Mouse (Mus musculus) spleen, adult 2 months (tissue): Measurements from ENCODE around the gene Cfap69. TPM values are rescaled to one million over a fixed set of nuclear protein-coding genes. Genes with fewer than 3 reads are reported as not detected.

Experiments used
- DNase-seq, 2 experiments: peaks; one replicate each; pipeline versions ENCODE4 v3.0.0 to v3.0.0-alpha.2; 2012 to 2021; ENCODE audit warnings: low spot score in 2 of 2, low read depth in 1 of 2
- H3K27ac ChIP-seq: fragments of 200-500 bp; 2 replicates; pipeline ENCODE4 v1.5.1; 2012; ENCODE audit warnings: low read length, inconsistent platforms; ENCODE audit not compliant: insufficient read depth
- H3K27me3 ChIP-seq: fragments of 200-500 bp; 2 replicates; pipeline ENCODE4 v1.6.1; 2012; ENCODE audit warnings: mild to moderate bottlenecking, moderate library complexity, low read length, inconsistent platforms; ENCODE audit not compliant: control insufficient read depth, insufficient read depth
- H3K36me3 ChIP-seq: fragments of 200-500 bp; 2 replicates; pipeline ENCODE4 v1.6.1; 2012; ENCODE audit warnings: mild to moderate bottlenecking, low read length, inconsistent platforms; ENCODE audit not compliant: control insufficient read depth, insufficient read depth
- H3K4me1 ChIP-seq: fragments of 200-500 bp; 2 replicates; pipeline ENCODE4 v1.6.1; 2011; ENCODE audit warnings: inconsistent platforms; ENCODE audit not compliant: control insufficient read depth, insufficient read depth, insufficient read length
- H3K4me3 ChIP-seq: fragments of 200-500 bp; 2 replicates; pipeline ENCODE4 v1.5.1; 2011; ENCODE audit warnings: mild to moderate bottlenecking, inconsistent platforms; ENCODE audit not compliant: insufficient read depth, insufficient read length; ENCODE audit errors: extremely low read depth
- CTCF ChIP-seq: fragments of 200-500 bp; IDR thresholded peaks from 2 replicates; pipeline ENCODE4 v1.5.1; 2011; ENCODE audit warnings: mild to moderate bottlenecking, inconsistent platforms; ENCODE audit not compliant: insufficient read depth, insufficient read length, insufficient replicate concordance; ENCODE audit errors: extremely low read depth
- POLR2A ChIP-seq: fragments of 200-500 bp; IDR thresholded peaks from 2 replicates; pipeline ENCODE4 v1.6.1; 2011; ENCODE audit warnings: low read depth, low read length, inconsistent platforms
- WGBS: fragments of 180-500 bp; shearing (Covaris S2); methylation state at CpG from one replicate; pipeline ENCODE4 v1.1.7; 2018; 5-methylcytosine and 5-hydroxymethylcytosine counted together
- polyA plus RNA-seq: library from polyadenylated mRNA; depleted of rRNA; stranded (reverse); fragments of >200 nt; gene quantifications from 2 replicates; pipeline ENCODE4 v1.2.3, GENCODE M21; 2012

The Cfap69 gene
- polyA plus RNA-seq, 1 experiment, result 0.06 TPM

- H3K36me3 ChIP-seq, result no peaks in the 10 kb centered on the region
- no peaks in the 10 kb centered on the region for H3K4me1 ChIP-seq
- H3K4me3 ChIP-seq, result no peak overlapping the region
- no peak overlapping the region for H3K27ac ChIP-seq
- peaks cover 8% of the 10 kb centered on the region; the same call in 1 of the 2 replicates for H3K27me3 ChIP-seq
- TF ChIP-seq CTCF (no peak), POLR2A (no peak)
- no peak for DNase-seq
- WGBS, result 93% methylated on average over 5 of the region's 5 CpGs
These were observed 31.4 kb upstream of the Cfap69 start for GRCm38 (mm10) chr5:5695401-5695942.

- TF ChIP-seq POLR2A (no peak), CTCF (no peak)
- Histone ChIP-seq H3K4me3 (peak within 1 kb of the TSS; percentile 27; the same call in 1 of the 2 replicates), H3K27ac (no peak within 1 kb of the TSS), H3K36me3 (no peaks in the 10 kb centered on the region), H3K27me3 (peaks cover 8% of the 10 kb centered on the region; the same call in 1 of the 2 replicates), H3K4me1 (no peaks in the 10 kb centered on the region)
- DNase-seq, result no peak
- WGBS, result 3% methylated on average over 63 of the region's 66 CpGs
These were observed 30.1 kb upstream of the Cfap69 start, which contains the start of gene Steap2 for GRCm38 (mm10) chr5:5693956-5694653. TSS of gene Steap2 (minus strand) at chr5:5694578.

GRCm38 (mm10) chr5:5693541-5693955 is 29.5 kb upstream of the Cfap69 start:
- DNase-seq, result no peak
- Histone ChIP-seq H3K27me3 (peaks cover 8% of the 10 kb centered on the region; the same call in 1 of the 2 replicates), H3K4me1 (no peaks in the 10 kb centered on the region), H3K27ac (no peak overlapping the region), H3K36me3 (no peaks in the 10 kb centered on the region), H3K4me3 (peak overlapping the region; percentile 27; the same call in 1 of the 2 replicates)
- TF ChIP-seq POLR2A (no peak), CTCF (no peak)
- 3% methylated on average over 28 of the region's 29 CpGs for WGBS

GRCm38 (mm10) chr5:5692167-5692738 is 28.2 kb upstream of the Cfap69 start:
- TF ChIP-seq CTCF, result no peak
- TF ChIP-seq POLR2A, result no peak
- Histone ChIP-seq H3K27ac (no peak overlapping the region), H3K36me3 (no peaks in the 10 kb centered on the region), H3K4me3 (no peak overlapping the region), H3K27me3 (peaks cover 8% of the 10 kb centered on the region; the same call in 1 of the 2 replicates), H3K4me1 (no peaks in the 10 kb centered on the region)
- WGBS, result 73% methylated on average over 4 of the region's 4 CpGs
- DNase-seq, result no peak

GRCm38 (mm10) chr5:5688945-5689540 is 25.0 kb upstream of the Cfap69 start:
- no peak for DNase-seq
- whole genome bisulfite sequencing, result 83% methylated on average over 8 of the region's 8 CpGs
- no peak overlapping the region for H3K27ac ChIP-seq

GRCm38 (mm10) chr5:5688228-5688627 is 24.2 kb upstream of the Cfap69 start:
- no peak for DNase-seq
- WGBS, result 78% methylated on average over 6 of the region's 6 CpGs
- Histone ChIP-seq H3K27me3 (no peaks in the 10 kb centered on the region), H3K36me3 (no peaks in the 10 kb centered on the region), H3K4me3 (no peak overlapping the region), H3K27ac (no peak overlapping the region), H3K4me1 (no peaks in the 10 kb centered on the region)
- TF ChIP-seq POLR2A (no peak), CTCF (no peak)

More at GRCm38 (mm10) chr5:5688945-5689540, 25.0 kb upstream of the Cfap69 start:
- Histone ChIP-seq H3K27me3 (peaks cover 6% of the 10 kb centered on the region; the same call in 1 of the 2 replicates), H3K4me1 (no peaks in the 10 kb centered on the region), H3K36me3 (no peaks in the 10 kb centered on the region), H3K4me3 (no peak overlapping the region)
- TF ChIP-seq CTCF (no peak), POLR2A (no peak)
